Mouse (Mus musculus) kidney, embryonic 14.5 days (tissue): ENCODE results near the gene Camta2. TPM values are rescaled to one million over a fixed set of nuclear protein-coding genes. Genes with fewer than 3 reads are reported as not detected.

Experiments
- ATAC-seq: fragments of 200-750 bp; cut with Nextera tagmentation; 2 replicates; pipeline ENCODE4 v1.8.0; 2017; ENCODE audit warnings: moderate number of reproducible peaks, mild to moderate bottlenecking, moderate TSS enrichment, moderate library complexity; ENCODE audit not compliant: low FRiP score, low TSS enrichment
- H3K27ac ChIP-seq: fragments of 300-500 bp; sonication (generic); 2 replicates; pipeline ENCODE4 v1.5.1; 2014; ENCODE audit warnings: low read depth, mild to moderate bottlenecking, low read length, moderate library complexity, mixed read lengths
- H3K27me3 ChIP-seq: fragments of 300-500 bp; sonication (generic); 2 replicates; pipeline ENCODE4 v1.6.1; 2014; ENCODE audit warnings: mild to moderate bottlenecking, low read length; ENCODE audit not compliant: control insufficient read depth, insufficient read depth
- H3K36me3 ChIP-seq: fragments of 300-500 bp; sonication (generic); 2 replicates; pipeline ENCODE4 v1.6.1; 2014; ENCODE audit warnings: low read length, mixed read lengths; ENCODE audit not compliant: control insufficient read depth, insufficient read depth
- H3K4me1 ChIP-seq: fragments of 300-500 bp; sonication (generic); 2 replicates; pipeline ENCODE4 v1.6.1; 2014; ENCODE audit warnings: low read length, mixed read lengths; ENCODE audit not compliant: control insufficient read depth, insufficient read depth
- H3K4me2 ChIP-seq: fragments of 300-500 bp; sonication (generic); replicated peaks from 2 replicates; pipeline ENCODE4 v1.6.1; 2014; ENCODE audit warnings: low read depth, mild to moderate bottlenecking, low read length
- H3K4me3 ChIP-seq: fragments of 300-500 bp; sonication (generic); 2 replicates; pipeline ENCODE4 v1.5.1; 2014; ENCODE audit warnings: mild to moderate bottlenecking, low read length
- H3K9ac ChIP-seq: fragments of 300-500 bp; sonication (generic); 2 replicates; pipeline ENCODE4 v1.6.1; 2014; ENCODE audit warnings: low read depth, mild to moderate bottlenecking, low read length, moderate library complexity
- H3K9me3 ChIP-seq: fragments of 300-500 bp; sonication (generic); 2 replicates; pipeline ENCODE4 v1.6.1; 2016; ENCODE audit warnings: low read length; ENCODE audit not compliant: control insufficient read depth
- WGBS: fragments of 180-500 bp; shearing (Covaris S2); extraction: QIAGEN DNeasy Blood & Tissue Kit; methylation state at CpG from one replicate; pipeline ENCODE4 v1.1.7; 2014; 5-methylcytosine and 5-hydroxymethylcytosine counted together
- polyA plus RNA-seq: library from polyadenylated mRNA; unstranded; fragments of >200 nt; fragmentation: Nextera tagmentation; extraction: Ambion mirVana; gene quantifications from 2 replicates; pipeline ENCODE4 v1.2.1, GENCODE M21; 2014

Gene Camta2
- polyA plus RNA-seq, 1 experiment from 2014 or later: 16.1 TPM

GRCm38 (mm10) chr11:70663101-70663500 lies 24.8 kb downstream of the Camta2 start:
- peaks cover 8% of the 10 kb centered on the region for H3K4me1 ChIP-seq
- no peak overlapping the region for H3K27ac ChIP-seq
- no peak overlapping the region for H3K4me3 ChIP-seq
- no peaks in the 10 kb centered on the region for H3K9me3 ChIP-seq
- 93% methylated on average over 8 of the region's 8 CpGs for WGBS
- no peak overlapping the region for H3K4me2 ChIP-seq
- no peak overlapping the region for H3K9ac ChIP-seq
- no peak for ATAC-seq
- no peaks in the 10 kb centered on the region for H3K27me3 ChIP-seq
- H3K36me3 ChIP-seq: peaks cover 56% of the 10 kb centered on the region

- Histone ChIP-seq H3K9me3 (no peaks in the 10 kb centered on the region), H3K4me3 (no peak overlapping the region), H3K9ac (no peak overlapping the region), H3K4me1 (peaks cover 23% of the 10 kb centered on the region), H3K27me3 (no peaks in the 10 kb centered on the region), H3K27ac (no peak overlapping the region), H3K36me3 (peaks cover 44% of the 10 kb centered on the region), H3K4me2 (no peak overlapping the region)
- ATAC-seq: no peak
- 84% methylated on average over 8 of the region's 8 CpGs for WGBS
Observed at GRCm38 (mm10) chr11:70660571-70660970, 27.3 kb downstream of the Camta2 start.

- no peak overlapping the region for H3K9ac ChIP-seq
- peaks cover 28% of the 10 kb centered on the region for H3K36me3 ChIP-seq
- ATAC-seq: no peak
- H3K4me2 ChIP-seq: no peak overlapping the region
- H3K27me3 ChIP-seq: no peaks in the 10 kb centered on the region
- H3K4me1 ChIP-seq: peaks cover 23% of the 10 kb centered on the region
- no peaks in the 10 kb centered on the region for H3K9me3 ChIP-seq
- no peak overlapping the region for H3K4me3 ChIP-seq
- no peak overlapping the region for H3K27ac ChIP-seq
- WGBS: 79% methylated on average over 8 of the region's 8 CpGs
Observed at GRCm38 (mm10) chr11:70658942-70659341, 29.0 kb downstream of the Camta2 start.

GRCm38 (mm10) chr11:70658521-70658920 lies 29.4 kb downstream of the Camta2 start:
- H3K9me3 ChIP-seq: no peaks in the 10 kb centered on the region
- H3K4me3 ChIP-seq: no peak overlapping the region
- no peak overlapping the region for H3K4me2 ChIP-seq
- 83% methylated on average over 5 of the region's 5 CpGs for WGBS
- peaks cover 23% of the 10 kb centered on the region for H3K4me1 ChIP-seq
- peak overlapping the region; percentile 28; the same call in 1 of the 2 replicates for H3K9ac ChIP-seq
- ATAC-seq: no peak
- H3K36me3 ChIP-seq: peaks cover 25% of the 10 kb centered on the region; the same call in 1 of the 2 replicates
- H3K27me3 ChIP-seq: no peaks in the 10 kb centered on the region
- H3K27ac ChIP-seq: no peak overlapping the region

GRCm38 (mm10) chr11:70657991-70658390 lies 29.9 kb downstream of the Camta2 start:
- Histone ChIP-seq H3K4me2 (peak overlapping the region; percentile 29; the same call in 1 of the 2 replicates), H3K4me1 (peaks cover 24% of the 10 kb centered on the region), H3K9ac (peak overlapping the region; percentile 28; the same call in 1 of the 2 replicates), H3K27ac (no peak overlapping the region), H3K9me3 (no peaks in the 10 kb centered on the region), H3K4me3 (no peak overlapping the region), H3K36me3 (peaks cover 19% of the 10 kb centered on the region; the same call in 1 of the 2 replicates), H3K27me3 (no peaks in the 10 kb centered on the region)
- no peak for ATAC-seq
- WGBS: 35% methylated on average over 9 of the region's 9 CpGs

GRCm38 (mm10) chr11:70657573-70657972 lies 30.3 kb downstream of the Camta2 start:
- no peaks in the 10 kb centered on the region for H3K9me3 ChIP-seq
- H3K4me1 ChIP-seq: peaks cover 28% of the 10 kb centered on the region
- no peaks in the 10 kb centered on the region for H3K27me3 ChIP-seq
- H3K36me3 ChIP-seq: peaks cover 19% of the 10 kb centered on the region
- H3K4me2 ChIP-seq: peak overlapping the region; percentile 71
- ATAC-seq: no peak
- peak overlapping the region; percentile 28; the same call in 1 of the 2 replicates for H3K9ac ChIP-seq
- H3K4me3 ChIP-seq: 0 out of 2 replicates have a peak overlapping the region, but pooled peaks have one; percentile 3
- 30% methylated on average over 6 of the region's 6 CpGs for WGBS
- H3K27ac ChIP-seq: no peak overlapping the region; the same call in 1 of the 2 replicates

GRCm38 (mm10) chr11:70656964-70657363 lies 30.9 kb downstream of the Camta2 start, which contains the start of gene Eno3:
TSS of gene Eno3 (plus strand) at chr11:70657202.
- H3K4me3 ChIP-seq: peak within 1 kb of the TSS; percentile 93
- peak within 1 kb of the TSS; percentile 71 for H3K4me2 ChIP-seq
- peaks cover 19% of the 10 kb centered on the region for H3K36me3 ChIP-seq
- peak within 1 kb of the TSS; percentile 95 for H3K9ac ChIP-seq
- no peaks in the 10 kb centered on the region for H3K27me3 ChIP-seq
- 7% methylated on average over 3 of the region's 3 CpGs for WGBS
- H3K9me3 ChIP-seq: no peaks in the 10 kb centered on the region
- H3K27ac ChIP-seq: peak within 1 kb of the TSS; percentile 99
- no peak; the same call in 1 of the 2 replicates for ATAC-seq
- peaks cover 34% of the 10 kb centered on the region for H3K4me1 ChIP-seq

- Histone ChIP-seq H3K4me3 (peak overlapping the region; percentile 93), H3K36me3 (peaks cover 20% of the 10 kb centered on the region), H3K4me1 (peaks cover 37% of the 10 kb centered on the region), H3K9me3 (no peaks in the 10 kb centered on the region), H3K27ac (peak overlapping the region; percentile 99), H3K4me2 (peak overlapping the region; percentile 71), H3K9ac (peak overlapping the region; percentile 95), H3K27me3 (no peaks in the 10 kb centered on the region)
- 0 out of 2 replicates have a peak, but pooled peaks have one; percentile 7 for ATAC-seq
- 5% methylated on average over 16 of the region's 16 CpGs for WGBS
Observed at GRCm38 (mm10) chr11:70656456-70656927, 31.4 kb downstream of the Camta2 start.

- H3K4me3 ChIP-seq: peak overlapping the region; percentile 93
- peak overlapping the region; percentile 99 for H3K27ac ChIP-seq
- ATAC-seq: peak; percentile 51
- H3K27me3 ChIP-seq: no peaks in the 10 kb centered on the region
- peak overlapping the region; percentile 71 for H3K4me2 ChIP-seq
- peak overlapping the region; percentile 95 for H3K9ac ChIP-seq
- no peaks in the 10 kb centered on the region for H3K9me3 ChIP-seq
- peaks cover 44% of the 10 kb centered on the region for H3K4me1 ChIP-seq
- WGBS: under 1% methylated on average over 61 of the region's 61 CpGs
- peaks cover 23% of the 10 kb centered on the region for H3K36me3 ChIP-seq
Observed at GRCm38 (mm10) chr11:70655571-70656455, 32.1 kb downstream of the Camta2 start.
